Mouse (Mus musculus): ENCODE data around the gene Pik3r1.

Pik3r1 gene

DNA sequence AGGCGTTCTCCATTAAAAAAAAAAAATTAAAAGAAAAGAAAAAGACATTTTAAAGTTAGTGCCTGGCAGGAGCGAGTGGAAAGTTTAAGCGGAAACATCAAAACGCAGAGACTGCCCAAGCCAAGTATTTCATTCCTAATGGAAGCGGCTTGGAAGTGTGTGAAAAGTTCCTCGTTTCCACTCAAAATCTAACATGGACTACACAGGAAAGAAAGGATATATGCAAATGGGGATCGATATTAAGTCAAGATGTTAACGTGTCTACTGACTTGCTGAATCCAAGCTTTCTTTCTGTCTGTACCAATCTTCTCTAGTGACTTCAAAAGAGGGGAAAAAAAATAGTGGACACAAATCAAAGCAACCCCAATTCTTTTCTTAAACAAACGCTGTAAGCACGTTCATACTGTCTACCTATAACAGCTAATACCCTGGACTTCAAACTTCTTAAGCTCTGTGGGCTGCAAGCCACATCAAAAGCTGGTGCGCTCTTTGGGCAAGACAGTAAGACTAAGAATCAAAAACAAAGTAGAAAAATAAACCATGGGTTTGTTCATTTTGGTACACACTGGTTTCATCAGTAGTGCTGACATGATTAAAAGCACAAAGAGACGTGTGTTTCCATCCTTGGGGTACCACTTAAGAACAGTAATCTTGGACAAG lies 54.5 kb downstream of the Pik3r1 start:
- in situ Hi-C loops (cut with MboI): loop anchor here (25.0 kb wide), 1 partner anchor 826 kb away; no protein-coding TSS in a partner anchor

DNA sequence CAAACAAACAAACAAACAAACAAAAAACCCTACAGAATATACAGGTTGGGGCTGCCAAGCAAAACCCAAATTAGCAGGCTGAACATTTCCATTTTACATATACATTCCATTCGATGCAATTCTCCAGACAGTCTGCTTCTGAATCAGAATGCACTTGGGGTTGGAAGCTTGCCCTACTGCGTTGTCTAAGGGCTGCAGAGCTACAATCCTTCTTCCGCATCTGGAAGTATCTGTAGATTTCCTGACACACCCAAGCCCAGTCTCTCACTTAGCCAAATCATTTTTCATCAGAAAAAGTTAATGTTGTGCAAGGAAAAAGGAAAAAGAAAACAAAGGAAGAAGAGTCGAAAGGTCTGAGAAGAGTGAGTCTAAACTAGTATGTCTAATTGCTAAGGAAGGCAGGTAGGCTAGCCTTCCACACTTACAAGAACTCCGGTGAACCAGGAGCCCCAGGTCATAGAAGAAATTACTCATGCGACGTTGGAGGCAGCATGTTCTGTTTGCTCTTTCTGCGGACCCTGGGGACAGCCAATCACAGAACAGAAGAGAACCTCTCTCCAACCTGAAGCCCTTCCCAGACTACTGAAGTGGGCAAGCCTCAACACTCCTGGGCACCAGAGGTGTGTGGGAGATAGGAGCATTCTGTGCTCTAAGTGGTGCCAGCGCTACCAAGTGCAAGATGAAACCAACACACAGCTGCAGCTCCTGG lies 55.1 kb downstream of the Pik3r1 start:
- in situ Hi-C loops (cut with MboI): loop anchor here (25.0 kb wide), 1 partner anchor 826 kb away; no protein-coding TSS in a partner anchor

DNA sequence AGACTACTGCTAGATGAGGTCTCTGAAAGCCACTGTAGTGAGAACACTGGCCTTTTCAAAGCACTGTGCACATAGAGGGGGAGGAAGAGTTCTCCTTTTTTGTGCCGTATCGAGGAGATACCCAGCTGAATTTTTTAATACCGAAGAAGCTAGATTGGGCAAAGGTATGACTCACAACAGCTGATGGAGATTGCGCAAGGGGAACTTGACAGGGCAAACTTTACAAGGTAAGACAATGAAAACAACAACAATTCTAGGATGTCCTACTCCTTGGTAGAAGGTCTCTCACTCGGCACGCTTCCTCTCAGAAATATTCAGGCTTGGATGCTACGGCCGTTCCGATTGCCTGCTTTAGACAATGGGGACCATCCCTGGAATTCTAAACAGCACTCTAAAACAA lies 55.9 kb downstream of the Pik3r1 start:
- in situ Hi-C loops (cut with MboI): loop anchor here (25.0 kb wide), 1 partner anchor 825 kb away; no protein-coding TSS in a partner anchor

DNA sequence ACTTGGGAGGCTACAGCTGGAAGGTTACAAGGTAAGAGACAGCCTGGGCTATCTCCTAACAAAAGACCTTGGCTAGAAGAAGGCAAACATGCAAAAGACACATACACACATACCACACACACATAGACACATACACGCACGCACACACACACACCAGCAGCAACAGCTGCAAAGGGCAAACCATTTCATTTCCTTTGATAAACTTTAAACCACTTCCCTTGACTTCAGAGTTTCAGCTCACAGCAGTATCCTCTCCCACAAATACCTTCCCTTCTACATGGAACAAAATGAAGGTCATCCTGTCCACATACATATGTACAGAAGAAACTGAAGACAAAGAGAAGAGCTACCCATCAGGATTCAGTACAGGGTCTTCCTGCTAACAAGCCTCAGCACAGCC lies 56.7 kb downstream of the Pik3r1 start:
- in situ Hi-C loops (cut with MboI): loop anchor here (25.0 kb wide), 1 partner anchor 824 kb away; no protein-coding TSS in a partner anchor

DNA sequence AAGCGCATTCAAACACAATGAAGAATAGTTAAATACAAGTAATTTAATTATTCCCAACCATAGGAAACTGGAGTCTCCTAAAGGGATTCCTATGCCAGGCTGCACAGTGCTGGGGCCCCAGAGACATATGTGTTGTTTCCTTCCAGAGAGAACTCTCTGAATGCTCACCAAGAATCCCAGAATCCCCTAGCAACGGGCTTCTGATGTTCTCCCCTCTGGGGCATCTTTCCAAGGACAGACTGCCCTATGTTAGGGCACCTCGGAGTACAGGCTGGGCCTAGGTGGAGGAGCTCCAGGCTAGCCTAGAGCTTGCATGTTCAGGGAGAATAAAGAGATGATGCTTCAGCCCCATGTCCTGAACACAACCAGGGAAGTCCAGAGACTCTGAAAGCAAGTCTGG lies 58.2 kb downstream of the Pik3r1 start:
- in situ Hi-C loops (cut with MboI): loop anchor here (25.0 kb wide), 1 partner anchor 822 kb away; no protein-coding TSS in a partner anchor

DNA sequence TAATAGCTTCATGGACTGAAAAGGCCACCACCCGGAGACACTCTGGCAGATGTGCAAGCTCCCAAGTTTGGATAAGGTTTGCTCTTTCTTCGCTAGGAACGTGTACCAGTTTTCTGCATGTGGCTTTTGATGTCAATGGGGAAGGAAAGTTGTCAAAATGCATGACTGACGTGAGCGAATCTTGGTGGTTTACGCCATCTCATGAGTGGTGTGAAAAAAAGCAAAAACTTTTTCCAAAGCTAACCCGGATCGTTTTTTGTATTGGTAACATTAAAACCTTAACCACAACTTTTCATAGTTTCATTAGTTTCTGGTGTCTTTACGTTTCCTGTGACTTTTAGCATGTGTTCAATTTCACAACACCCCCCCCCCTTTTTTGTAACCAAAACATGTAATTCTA lies 60.8 kb downstream of the Pik3r1 start:
- in situ Hi-C loops (cut with MboI): loop anchor here (25.0 kb wide), 1 partner anchor 820 kb away; no protein-coding TSS in a partner anchor

DNA sequence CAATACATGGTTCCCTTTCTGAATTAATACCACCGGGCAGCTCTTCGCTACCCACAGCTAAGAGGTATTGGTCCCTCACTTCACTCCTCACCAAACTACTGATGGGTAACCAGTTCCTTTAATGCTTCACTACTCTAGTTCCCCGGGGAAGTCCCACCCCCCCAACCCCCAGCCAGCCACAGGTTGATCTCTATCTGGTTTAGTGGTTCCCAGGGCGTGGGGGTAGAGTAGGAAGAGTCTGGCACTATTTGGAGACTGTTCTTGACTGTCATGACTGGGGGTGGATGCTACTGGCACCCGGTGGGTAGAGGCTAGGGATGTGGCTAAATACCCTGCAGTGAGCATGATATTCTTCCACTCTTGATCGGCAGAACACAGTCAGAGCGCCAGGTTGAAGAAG lies 61.6 kb downstream of the Pik3r1 start:
- in situ Hi-C loops (cut with MboI): loop anchor here (25.0 kb wide), 1 partner anchor 819 kb away; no protein-coding TSS in a partner anchor

DNA sequence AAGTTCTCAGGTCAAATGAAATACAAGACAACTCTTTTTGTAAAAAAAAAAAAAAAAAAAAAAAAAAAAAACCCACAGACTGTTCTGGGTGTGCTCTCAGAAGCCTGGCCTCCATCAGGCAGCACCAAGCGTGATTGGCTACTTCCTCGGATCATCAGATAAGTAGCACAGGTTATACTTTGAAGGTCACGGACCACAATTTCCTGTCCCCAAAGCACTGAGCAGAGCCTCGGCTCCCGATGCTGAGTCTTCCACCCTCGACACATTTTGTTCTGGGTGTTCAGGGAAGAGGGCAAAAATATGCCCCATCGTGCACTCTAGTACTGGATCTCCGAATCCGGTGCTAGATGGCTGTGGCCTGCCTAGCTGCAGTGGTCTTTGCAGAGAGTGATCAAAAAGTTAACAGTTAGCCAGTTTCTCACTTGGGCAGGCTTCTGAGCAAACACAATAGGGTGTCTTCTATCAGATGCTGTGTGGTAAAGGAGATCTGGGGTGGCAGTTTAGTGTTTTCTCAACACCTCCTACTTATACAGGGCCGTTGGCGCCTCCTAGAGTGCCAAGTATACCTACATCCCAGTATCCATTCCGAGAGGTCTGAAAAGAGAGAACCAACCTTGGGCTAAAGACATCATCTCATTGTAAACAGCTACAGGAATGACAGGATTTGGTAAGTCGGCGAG lies 65.8 kb downstream of the Pik3r1 start:
- in situ Hi-C loops (cut with MboI): loop anchor here (5.0 to 25.0 kb wide), 2 partner anchors 190 to 815 kb away; no protein-coding TSS in a partner anchor

DNA sequence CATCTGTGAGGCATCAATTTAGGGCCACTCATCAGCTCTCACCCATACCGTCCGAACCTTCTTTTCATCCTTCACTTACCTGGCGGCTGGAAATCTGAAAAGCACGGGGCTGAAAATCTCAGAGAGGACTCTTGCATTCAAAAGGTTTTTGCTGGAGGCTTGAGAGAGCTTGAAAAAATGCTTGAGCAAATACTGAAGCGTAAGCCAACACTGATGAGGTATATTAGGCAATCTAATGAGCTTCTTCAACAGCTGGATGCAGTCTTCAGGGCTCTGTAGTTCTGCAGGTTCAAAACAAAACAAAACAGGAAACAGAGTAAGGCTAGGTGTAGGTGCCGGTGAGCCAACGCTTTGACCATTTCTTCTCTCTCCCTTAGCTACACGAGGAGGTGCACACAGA lies 66.4 kb downstream of the Pik3r1 start:
- in situ Hi-C loops (cut with MboI): loop anchor here (5.0 to 25.0 kb wide), 2 partner anchors 189 to 814 kb away; no protein-coding TSS in a partner anchor

DNA sequence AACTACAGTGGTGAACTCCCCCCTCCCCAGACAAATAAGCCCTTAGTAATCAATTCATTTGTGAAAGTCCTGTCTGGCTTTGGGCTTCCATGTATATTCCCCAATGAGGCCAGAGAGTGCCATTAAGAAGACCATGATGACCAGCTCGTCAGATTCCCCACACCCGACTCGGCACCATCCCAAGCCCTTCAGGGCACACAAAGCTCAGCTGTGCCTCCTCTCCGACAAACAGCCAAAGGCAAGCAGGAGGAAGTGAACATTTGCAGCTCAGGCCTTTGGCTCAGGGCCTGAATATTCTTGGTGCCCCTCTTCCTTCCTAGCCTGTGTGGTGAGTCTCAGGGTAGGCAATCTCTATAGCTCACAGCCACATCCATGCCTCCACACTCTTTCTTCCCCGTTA lies 68.3 kb downstream of the Pik3r1 start:
- in situ Hi-C loops (cut with MboI): loop anchor here (5.0 to 25.0 kb wide), 2 partner anchors 187 to 812 kb away; no protein-coding TSS in a partner anchor

DNA sequence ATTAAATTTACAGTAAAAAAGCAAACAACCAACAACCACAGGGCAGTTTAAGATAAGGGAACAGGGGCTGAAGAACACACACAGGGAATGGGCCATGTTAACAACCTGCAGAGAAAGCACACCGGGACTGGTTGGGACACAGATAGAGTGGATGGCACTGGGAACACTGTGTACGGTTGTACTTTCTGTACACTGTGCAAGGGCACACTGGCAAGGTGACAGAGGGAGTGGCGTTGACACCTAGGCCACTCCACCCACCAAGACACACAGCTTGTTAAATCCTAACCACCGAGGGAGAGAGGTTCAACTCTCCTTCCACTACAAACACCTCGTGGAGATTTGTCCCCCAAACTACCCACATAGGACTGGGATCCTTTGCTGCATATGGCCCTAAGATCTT lies 70.1 kb downstream of the Pik3r1 start:
- in situ Hi-C loops (cut with MboI): no loop called here

DNA sequence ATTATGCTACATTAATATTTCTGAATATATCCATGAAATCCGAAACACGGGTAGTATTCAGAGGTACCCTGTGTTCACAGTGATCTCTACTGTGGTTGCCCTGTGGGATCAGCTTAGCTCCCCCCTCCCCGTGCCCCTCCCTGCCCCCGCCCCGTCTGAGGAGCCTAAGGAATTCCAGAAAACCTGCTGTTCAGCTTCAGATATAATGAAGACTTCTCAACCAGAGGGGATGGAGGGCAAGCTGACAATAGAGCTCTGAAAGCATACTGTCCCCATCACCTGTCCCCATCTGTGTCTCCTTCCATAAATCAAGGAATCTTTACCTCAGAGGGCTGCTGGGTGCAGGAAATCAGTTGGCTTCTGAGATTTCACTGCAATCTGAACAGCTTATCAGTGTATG lies 70.6 kb downstream of the Pik3r1 start:
- in situ Hi-C loops (cut with MboI): no loop called here

DNA sequence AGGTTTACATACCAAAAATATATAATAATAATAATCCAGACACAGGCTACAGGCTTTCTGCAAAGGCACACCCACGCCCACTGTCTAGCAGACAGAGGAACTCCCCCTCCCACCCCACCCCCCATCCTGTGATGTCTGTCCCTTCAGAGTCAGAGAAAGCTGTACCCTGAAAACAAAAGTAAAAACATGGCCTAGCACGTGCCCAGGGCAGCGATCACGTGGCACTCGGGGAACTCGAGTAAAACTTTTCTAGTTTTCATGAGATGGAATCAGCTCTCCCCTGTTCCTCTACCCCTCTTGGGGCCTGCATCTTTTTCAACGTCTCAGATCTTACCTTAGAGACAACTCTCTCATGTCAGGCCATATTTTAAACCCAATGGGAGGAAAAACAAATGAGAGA lies 71.2 kb downstream of the Pik3r1 start:
- in situ Hi-C loops (cut with MboI): no loop called here

DNA sequence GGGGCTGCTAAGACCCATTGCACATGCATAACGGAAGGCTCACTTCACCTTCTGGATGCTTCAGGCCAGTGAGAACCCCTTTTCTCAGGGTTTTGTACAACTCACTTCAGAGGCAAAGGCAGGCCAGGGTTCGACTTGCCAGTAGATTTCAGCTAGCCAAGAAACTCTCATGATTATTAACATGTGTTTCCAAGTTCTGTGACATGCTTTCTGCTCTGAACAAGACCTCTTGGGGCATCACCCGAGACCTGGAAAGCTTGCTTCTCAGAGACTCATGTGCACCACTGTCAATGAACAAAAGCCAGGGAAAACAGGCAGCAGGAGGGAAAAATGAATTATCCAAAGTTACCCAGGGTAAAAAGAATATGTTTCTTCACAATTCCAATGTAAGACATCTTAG lies 71.7 kb downstream of the Pik3r1 start:
- in situ Hi-C loops (cut with MboI): no loop called here

DNA sequence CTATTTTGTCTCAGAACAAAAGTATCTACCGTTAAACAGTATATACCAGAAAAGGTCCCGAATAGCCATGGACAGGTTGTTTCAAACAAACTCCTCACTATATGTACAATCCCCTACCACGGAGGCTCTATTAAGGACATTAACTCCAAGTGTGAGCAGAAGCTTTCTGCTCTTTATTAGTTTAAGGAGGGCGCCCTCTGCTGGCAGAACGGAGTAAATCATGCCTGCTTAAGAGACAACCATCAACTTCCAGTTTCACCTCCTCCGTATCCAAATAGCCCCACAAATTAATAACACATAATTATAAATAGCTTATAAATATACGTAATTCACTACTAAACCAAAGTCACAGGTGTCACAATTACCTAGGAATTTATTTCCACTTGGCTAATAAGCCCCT lies 72.1 kb downstream of the Pik3r1 start:
- in situ Hi-C loops (cut with MboI): no loop called here

DNA sequence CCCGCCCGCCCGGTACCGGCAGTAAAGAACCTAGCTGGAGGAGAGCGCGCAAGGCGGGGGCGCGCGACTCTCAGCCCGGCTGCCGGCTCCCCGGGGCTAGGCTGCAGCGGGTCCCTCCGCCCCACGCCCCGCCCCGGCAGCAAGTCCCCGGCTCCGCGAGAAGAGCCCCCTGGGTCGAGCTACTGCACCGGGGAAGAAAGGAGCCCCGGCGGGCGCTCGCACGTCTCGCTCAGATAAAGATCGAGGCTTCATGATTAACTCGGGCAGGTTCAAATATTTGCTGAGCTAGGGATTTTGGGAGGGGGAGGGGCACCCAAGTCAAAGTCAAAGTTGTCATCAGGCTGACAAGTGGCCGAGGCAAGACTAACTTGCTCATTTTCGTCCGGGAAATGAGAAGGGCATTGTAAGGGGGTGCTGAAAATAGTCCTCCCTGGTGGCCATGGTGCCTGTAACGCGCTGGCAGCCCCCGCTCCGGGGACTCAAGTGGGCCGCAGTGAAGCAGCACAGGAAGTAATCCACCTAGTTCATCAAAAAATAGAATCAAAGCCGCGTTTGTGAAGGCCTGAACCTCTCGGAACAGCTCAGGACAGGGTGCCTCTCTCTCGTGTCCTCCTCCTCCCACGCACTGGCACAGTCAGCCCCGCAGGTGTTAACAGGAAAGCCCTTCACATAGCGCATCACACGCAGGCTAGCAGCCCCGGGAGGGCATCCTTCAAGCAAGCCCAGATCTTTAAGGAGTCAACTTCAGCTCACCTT lies 73.3 kb downstream of the Pik3r1 start:
- in situ Hi-C loops (cut with MboI): no loop called here

DNA sequence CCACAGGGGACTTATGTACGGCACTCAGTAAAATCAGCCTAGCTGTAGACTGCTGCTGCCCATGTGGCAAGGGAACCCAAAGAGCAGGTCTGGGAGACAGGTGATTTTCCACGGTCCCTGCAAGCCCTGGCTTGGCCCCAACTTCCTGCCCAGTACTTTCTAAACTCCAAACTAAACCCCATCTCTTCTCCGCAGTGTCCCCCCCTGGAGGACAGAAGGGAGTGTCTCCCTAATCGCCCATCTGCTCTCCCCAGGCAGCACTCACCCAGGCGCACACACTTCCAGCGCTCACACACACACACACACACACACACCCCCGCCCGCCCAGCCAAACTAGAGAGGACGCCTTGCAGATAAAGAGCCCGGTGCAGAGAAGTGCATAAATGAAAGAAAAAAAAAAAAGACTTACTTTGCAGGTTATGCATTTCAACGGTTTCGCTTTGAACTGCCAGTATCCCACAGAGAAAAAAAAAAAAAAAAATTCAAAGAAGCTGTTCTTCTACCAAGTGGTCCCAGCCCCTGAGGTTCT lies 74.0 kb downstream of the Pik3r1 start:
- in situ Hi-C loops (cut with MboI): no loop called here

DNA sequence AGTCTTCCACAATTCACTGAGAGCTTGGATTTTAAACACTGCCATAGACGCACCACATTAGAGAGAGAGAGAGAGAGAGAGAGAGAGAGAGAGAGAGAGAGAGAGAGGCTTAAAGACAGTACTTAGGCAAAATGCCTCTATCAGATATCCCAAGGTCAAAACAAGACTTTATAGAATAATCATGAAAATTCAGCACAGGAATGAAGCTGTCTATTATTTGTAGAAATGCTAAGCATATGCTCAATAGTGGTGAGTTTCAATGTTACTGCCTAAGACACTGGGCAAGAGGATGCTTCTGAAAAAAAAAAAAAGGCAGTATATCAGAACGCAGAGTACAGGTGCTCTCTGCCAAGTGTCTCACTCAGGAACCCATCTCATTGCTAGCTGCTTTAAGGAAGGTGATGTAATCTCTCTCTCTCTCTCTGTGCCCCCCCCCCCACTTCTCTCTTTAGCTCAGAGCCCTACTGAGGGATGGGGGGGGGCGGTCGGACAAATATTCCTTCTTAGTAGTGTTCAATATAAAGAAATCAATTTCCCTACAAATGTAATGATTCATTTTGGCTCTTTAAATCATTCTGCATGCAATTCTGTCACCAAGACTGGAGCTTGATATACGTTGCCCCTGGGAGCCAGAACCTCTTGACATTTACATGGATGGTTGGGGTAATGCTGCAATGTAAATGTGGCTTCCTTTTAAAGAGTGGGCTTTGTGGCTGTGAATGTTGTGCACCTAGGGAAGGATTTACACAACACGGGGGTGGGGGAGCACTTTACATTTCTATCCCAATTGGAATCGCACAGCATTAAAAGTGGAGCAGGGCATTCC lies 74.9 kb downstream of the Pik3r1 start:
- in situ Hi-C loops (cut with MboI): no loop called here

DNA sequence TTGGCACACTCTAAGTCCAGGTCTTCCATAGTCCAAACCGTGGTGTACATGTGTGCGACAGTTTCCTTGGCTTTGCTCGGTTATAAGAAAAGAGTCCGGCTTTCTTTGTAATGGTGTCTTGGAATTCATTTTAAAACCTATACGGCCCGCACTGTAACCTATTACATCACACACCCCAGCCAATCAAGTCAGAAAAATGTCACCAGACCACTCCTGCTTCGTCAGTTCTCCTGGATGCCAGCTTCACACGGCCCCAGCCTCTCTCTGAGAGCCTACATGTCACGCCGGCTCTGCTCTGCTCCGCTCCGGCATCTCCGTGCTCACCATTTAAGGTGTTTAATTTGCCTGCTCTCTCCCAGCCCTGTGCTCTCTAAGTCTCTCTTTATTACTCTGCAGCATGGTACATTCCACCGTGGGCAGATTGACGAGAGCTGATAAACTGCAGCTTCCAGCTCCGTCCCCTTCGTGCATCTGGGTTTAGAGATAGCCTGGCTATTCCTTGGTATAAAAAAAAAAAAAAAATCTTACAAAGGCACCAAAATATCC lies 75.7 kb downstream of the Pik3r1 start:
- in situ Hi-C loops (cut with MboI): no loop called here

DNA sequence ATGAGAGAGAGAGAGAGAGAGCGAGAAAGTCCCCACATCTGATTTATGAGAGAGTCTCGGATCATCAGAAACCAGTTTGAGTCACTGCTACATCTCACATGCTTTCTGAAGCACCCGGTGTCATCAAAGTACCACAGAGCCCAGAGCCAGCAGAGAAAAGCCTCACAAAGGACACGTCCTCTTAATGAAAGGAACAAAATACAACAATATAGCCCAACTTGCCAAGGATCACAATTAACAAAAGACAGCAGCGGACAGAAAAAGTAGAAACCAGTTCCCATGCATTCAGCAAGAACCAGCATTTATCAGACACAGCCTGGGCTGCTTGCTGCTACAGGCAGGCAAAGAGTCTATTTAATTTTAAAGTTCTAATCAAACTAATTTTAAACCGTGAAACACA lies 76.3 kb downstream of the Pik3r1 start:
- in situ Hi-C loops (cut with MboI): no loop called here
